Mouse (Mus musculus) adrenal gland, postnatal 36 days (tissue): ENCODE results near the gene Rps6ka6. TPM values are rescaled to one million over a fixed set of nuclear protein-coding genes. Genes with fewer than 3 reads are reported as not detected.

ENCODE experiments used
- DNase-seq, 2 experiments: peaks; one replicate each; pipeline ENCODE4 v3.0.0; 2021; ENCODE audit warnings: mixed read lengths in 1 of 2
- long read RNA-seq, 2 experiments: library from polyadenylated mRNA; stranded (forward); transcript quantifications; one replicate each; pipeline ENCODE4 v2.0.0; 2021; ENCODE audit warnings: borderline sequencing depth in 2 of 2
- total RNA-seq, 2 experiments: library from RNA; stranded (reverse); gene quantifications; 2 replicates each; pipeline ENCODE4 v1.2.3; 2021

The Rps6ka6 gene
- total RNA-seq = 1 to 10 TPM; 1.2 to 2.2 TPM
- long read RNA-seq, experiment 1, full-length matches to known transcripts = 1 of 1 reads
- long read RNA-seq, experiment 1, partial matches to known transcripts = 0 of 1 reads
- long read RNA-seq, experiment 1, other reads (novel, unspliced or antisense) = 0 of 1 reads
- long read RNA-seq, experiment 2 = 0 reads

GRCm38 (mm10) chrX:111537859-111538258 is at the start of gene Rps6ka6:
Gene Rps6ka6 (minus strand): TSS chrX:111537959.
- no peak for DNase-seq

- DNase-seq = no peak
Observed at GRCm38 (mm10) chrX:111577044-111577443, 39.3 kb upstream of the Rps6ka6 start.

- no peak for DNase-seq
Observed at GRCm38 (mm10) chrX:111518206-111518605, 19.6 kb downstream of the Rps6ka6 start.

- no peak for DNase-seq
Observed at GRCm38 (mm10) chrX:111463565-111464093, 74.1 kb downstream of the Rps6ka6 start.

GRCm38 (mm10) chrX:111462833-111463564 is 74.8 kb downstream of the Rps6ka6 start:
- DNase-seq = peak; percentile 44 to 61

- DNase-seq = peak in 1 of 2 experiments; percentile 23
Observed at GRCm38 (mm10) chrX:111462495-111462832, 75.3 kb downstream of the Rps6ka6 start.

- no peak for DNase-seq
Observed at GRCm38 (mm10) chrX:111462092-111462491, 75.7 kb downstream of the Rps6ka6 start.

- DNase-seq = no peak
Observed at GRCm38 (mm10) chrX:111460166-111460565, 77.6 kb downstream of the Rps6ka6 start.

GRCm38 (mm10) chrX:111436571-111436970 is 101.2 kb downstream of the Rps6ka6 start:
- no peak for DNase-seq

GRCm38 (mm10) chrX:111414775-111415174 is 123.0 kb downstream of the Rps6ka6 start:
- no peak for DNase-seq

GRCm38 (mm10) chrX:111404816-111405215 is 132.9 kb downstream of the Rps6ka6 start:
- DNase-seq = no peak

GRCm38 (mm10) chrX:111377020-111377419 is 160.7 kb downstream of the Rps6ka6 start:
- DNase-seq = no peak

- no peak for DNase-seq
Observed at GRCm38 (mm10) chrX:111374177-111374576, 163.6 kb downstream of the Rps6ka6 start.

Other genes starting within 250 kb of the Rps6ka6 start
- gene Hdx, start 159.1 kb upstream of the Rps6ka6 start, total RNA-seq = 1 to 10 TPM; 1.0 to 1.1 TPM